Mouse (Mus musculus) embryonic stem cell, embryonic (primary cell): Measurements from ENCODE around the gene Pbx2.
"Not testable (repeated sequence)": the region's sequence is repeated elsewhere in the genome, so short reads cannot be mapped to it uniquely, and the experiment has no call there.

Experiments used
- CTCF ChIA-PET, 4 experiments: fragments of 300-600 bp in 2 of 4; fragments of 350-600 bp in 2 of 4; sonication (Branson Sonifier 250); formaldehyde crosslinking; loops; one replicate each; lab custom pipeline; 2022; ENCODE audit warnings: inconsistent platforms in 2 of 4; lab: Charles Lee
- POLR2A ChIA-PET, 4 experiments: fragments of 300-600 bp in 2 of 4; fragments of 350-600 bp in 2 of 4; sonication (Branson Sonifier 250); formaldehyde crosslinking; loops; one replicate each; lab custom pipeline; 2022; ENCODE audit warnings: antibody characterized with exemption in 4 of 4, inconsistent platforms in 1 of 4; lab: Charles Lee

The Pbx2 gene

DNA sequence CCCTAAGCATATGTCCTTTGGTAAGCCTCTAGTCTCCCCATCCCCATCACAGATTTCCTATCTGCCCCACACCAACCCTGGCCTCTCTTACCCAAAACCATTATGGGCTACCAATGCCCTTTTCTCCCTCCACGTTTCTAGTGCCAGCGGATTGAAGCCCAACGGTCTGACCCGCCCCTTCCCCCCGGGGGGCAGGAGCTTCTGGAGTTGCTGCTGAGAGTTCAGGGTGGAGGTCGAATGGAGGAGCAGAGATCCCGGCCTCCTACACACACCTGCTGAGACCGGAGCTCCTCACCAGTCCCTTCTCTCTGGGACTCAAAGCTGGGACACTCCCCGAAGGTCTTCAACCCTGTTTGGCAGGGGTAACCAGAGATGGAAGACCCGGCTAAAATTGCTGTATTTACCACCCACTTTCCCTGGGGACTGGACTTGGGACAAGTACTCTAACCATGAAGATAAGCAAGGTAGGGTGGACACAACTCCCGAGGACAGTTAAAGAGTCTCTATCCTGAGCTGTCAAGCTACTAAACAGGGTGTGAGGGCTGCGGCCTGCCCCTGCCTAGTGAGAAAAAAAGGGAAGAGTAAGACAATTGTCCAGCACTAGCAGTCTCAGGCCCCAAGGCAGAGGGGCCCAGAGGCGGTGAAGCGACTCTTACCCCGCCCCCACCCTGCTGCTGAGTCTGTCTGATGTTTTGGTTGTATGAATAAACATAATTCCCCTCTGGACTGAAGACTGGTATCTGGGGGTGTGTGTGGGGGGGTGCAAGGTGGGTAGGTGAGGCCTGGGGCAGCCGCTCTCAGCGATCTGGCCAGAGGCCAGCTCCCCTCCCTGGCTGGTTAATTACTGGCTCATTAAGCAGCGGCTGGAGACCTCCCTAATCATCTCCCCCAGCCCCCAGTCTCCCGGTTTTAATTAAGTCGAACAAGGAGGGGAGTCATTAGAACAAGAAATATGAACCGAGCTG, at the start of gene Pbx2:
Pbx2 (plus strand) TSS at position 238 of the 965 bp plus-strand sequence.
- POLR2A ChIA-PET, result interaction anchor here (0.6 to 7.2 kb wide), 24 partner anchors 8 to 1041 kb away, joined by 3 to 102 read pairs (median 4); partner anchors contain the start of genes Agpat1 (in 4 of the 4), Rnf5 (in 4 of the 4), Ager (in 2 of the 4) and Atf6b (in 2 of the 4)

DNA sequence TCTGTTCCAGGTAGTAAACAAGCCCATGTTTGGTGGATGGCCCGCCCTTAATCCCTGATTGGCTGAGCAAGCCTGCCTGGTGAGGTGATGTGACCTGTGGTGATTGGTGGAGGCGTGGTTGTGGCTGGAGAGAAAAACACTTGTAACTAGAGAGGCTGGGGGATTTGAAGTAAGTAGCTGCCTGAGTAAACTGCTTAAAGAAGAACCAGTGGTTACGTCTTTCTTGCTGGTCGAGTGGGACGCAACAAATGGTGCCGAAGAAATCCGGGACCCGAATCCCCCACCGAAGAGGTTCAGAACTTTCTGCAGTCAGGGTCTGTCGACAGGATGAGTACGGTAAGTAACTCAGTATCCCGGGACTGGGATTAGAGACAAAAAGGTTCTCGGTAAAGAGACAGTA, 47.5 kb upstream of the Pbx2 start:
- POLR2A ChIA-PET, result not testable (repeated sequence)

More for the DNA sequence above, at the start of gene Pbx2:
- CTCF ChIA-PET, result interaction anchor here in 2 of 4 experiments (0.6 to 2.2 kb wide), 12 partner anchors 11 to 361 kb away, joined by 3 to 12 read pairs (median 4); partner anchors contain the start of gene Agpat1 (in 1 of the 2)

DNA sequence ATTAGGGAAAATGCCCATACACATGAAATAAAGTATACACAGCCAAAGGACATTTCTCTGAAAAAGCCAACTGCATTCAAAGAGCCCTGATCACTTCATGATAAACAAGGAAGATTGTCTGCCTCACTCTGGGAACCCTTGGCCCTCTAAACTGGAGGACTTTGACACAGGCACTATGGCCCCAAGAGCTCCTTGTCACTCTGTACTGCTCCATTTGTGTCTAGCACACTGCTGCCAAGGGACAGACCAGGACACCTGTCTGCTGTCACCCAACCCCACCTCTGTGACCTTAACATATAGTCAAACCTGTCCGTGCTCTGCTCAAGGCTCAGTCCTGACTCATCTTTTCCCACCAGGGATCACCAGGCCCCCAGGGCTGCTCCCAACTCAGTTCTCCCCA, 44.3 kb upstream of the Pbx2 start:
- POLR2A ChIA-PET, result interaction anchor here in 2 of 4 experiments (1.2 to 1.8 kb wide), 5 partner anchors 9 to 148 kb away, joined by 3 to 4 read pairs (median 3); partner anchors contain the start of gene BC051142 (in 1 of the 2)
- CTCF ChIA-PET, result interaction anchor here in 3 of 4 experiments (0.9 to 1.5 kb wide), 4 partner anchors 9 to 106 kb away, joined by 3 to 5 read pairs (median 4); no protein-coding TSS in a partner anchor

More for the DNA sequence above, 47.5 kb upstream of the Pbx2 start:
- CTCF ChIA-PET, result interaction anchor here in 1 of 4 experiments (1.0 to 1.5 kb wide), 2 partner anchors 12 kb away, joined by 3 read pairs; no protein-coding TSS in a partner anchor

DNA sequence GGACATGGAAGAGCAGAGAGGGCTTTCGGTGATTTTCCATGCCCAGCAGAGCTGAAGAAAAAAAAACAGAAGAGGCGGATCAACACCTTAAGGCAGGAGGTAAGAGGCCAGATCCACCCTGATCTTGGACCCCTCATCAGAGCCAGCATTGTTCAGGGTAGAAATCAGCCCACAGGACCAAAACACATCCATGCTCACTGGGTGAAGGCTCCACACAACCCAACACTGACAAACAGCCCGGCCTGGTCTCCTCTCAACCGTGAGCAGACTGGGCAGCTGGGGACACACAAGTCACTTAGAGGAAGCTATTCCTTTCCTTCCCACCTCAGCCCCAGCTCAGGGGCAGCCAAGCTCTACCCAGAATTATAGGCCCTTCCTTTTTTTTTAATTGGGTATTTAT, 43.5 kb upstream of the Pbx2 start:
- ChIA-PET CTCF (interaction anchor here in 2 of 4 experiments (0.6 to 1.5 kb wide), 2 partner anchors 8 to 26 kb away, joined by 3 to 5 read pairs; no protein-coding TSS in a partner anchor), POLR2A (interaction anchor here in 2 of 4 experiments (0.6 to 1.2 kb wide), 3 partner anchors 8 to 582 kb away, joined by 3 to 4 read pairs (median 3); no protein-coding TSS in a partner anchor)

DNA sequence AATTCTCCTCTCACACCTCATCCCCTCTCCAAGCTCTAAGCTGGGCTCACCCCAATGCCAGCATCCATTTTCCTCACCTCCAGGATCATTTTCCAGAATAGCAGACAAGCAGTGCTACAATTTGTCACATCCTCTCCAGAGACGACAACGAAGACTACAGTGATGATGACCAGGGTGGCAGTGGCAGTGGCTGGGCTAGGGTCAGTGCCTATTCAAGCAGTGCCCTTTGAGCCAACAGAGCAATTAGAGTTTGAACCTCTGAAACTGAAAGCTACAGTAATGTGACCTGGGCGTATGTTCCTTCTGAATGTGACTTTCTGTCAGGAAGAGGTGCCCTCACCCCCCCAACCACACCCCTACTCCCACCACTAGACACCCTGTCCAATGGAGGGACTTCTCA, 41.9 kb upstream of the Pbx2 start:
- ChIA-PET CTCF (no interaction called here), POLR2A (interaction anchor here in 2 of 4 experiments (0.7 to 0.9 kb wide), 2 partner anchors 9 to 19 kb away, joined by 3 read pairs; no protein-coding TSS in a partner anchor)

DNA sequence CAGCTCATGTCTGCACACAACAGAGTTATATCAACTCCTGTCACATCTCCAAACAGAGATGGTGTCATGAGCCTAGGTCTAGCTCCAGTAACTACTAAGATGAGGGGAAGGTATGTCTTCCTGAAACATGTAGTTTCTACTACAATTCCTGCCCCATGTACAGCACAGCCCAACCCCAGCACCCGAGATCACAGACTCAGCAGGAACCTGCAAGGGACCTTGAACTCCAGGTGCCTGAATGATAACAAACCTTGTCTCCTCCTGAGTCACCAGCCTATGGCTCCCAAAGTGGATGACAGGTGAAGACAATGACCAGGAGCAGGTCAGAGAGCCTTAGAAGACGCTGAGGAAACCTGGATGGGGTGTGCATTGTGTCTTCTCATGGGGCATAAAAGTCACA, 41.2 kb upstream of the Pbx2 start:
- POLR2A ChIA-PET, result interaction anchor here in 1 of 4 experiments (0.7 kb wide), 1 partner anchor 300 kb away, joined by 3 read pairs; no protein-coding TSS in a partner anchor
- CTCF ChIA-PET, result no interaction called here

DNA sequence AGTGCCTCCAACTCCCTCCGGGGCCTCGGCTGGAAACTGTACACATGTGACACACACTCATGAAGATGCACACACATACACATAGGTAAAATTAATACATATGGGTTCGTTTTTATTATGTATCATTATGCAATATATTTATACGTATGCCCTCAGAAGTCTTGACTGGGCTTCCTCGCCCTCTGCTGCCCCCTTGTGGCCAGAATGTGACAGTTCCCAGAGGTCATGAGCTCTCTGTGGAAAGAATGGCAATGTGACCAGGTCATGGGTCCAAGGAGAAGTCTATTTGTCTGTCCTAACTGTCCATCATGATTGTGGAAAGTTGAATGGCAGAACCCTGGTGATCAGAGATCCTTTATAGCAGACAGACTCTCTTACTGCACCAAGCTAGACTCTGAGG, 35.6 kb upstream of the Pbx2 start:
- ChIA-PET POLR2A (interaction anchor here in 3 of 4 experiments (0.6 to 1.9 kb wide), 12 partner anchors 9 to 613 kb away, joined by 3 to 7 read pairs (median 3); partner anchors contain the start of gene Notch4 (in 1 of the 3)), CTCF (interaction anchor here (0.5 to 2.9 kb wide), 70 partner anchors 8 to 626 kb away, joined by 3 to 21 read pairs (median 4); partner anchors contain the start of genes Notch4 (in 3 of the 4), BC051142 (in 2 of the 4), Pbx2 (in 2 of the 4) and Agpat1 (in 1 of the 4))

DNA sequence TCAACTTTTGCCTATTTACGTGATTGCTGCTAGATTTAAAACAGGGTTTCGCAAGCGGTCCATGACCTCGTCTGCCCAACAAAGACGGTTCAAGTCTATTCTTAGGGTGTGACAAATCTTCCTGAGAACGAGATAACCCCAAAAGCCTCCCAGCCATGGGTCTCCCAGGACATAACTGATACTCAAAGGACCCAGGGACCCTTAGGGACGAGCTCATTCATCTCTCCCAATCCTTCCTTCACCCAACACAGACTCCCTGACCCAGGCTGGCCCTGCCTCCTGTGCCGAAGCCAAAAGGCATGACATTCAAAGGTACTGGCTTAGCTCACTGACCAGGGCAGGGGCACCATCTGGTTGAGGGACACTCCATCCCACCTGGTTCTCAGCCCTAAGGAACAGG, 34.7 kb upstream of the Pbx2 start:
- POLR2A ChIA-PET, result no interaction called here
- CTCF ChIA-PET, result interaction anchor here (0.5 to 2.8 kb wide), 11 partner anchors 8 to 668 kb away, joined by 3 to 21 read pairs (median 5); partner anchors contain the start of genes BC051142 (in 1 of the 4) and Notch4 (in 1 of the 4)

DNA sequence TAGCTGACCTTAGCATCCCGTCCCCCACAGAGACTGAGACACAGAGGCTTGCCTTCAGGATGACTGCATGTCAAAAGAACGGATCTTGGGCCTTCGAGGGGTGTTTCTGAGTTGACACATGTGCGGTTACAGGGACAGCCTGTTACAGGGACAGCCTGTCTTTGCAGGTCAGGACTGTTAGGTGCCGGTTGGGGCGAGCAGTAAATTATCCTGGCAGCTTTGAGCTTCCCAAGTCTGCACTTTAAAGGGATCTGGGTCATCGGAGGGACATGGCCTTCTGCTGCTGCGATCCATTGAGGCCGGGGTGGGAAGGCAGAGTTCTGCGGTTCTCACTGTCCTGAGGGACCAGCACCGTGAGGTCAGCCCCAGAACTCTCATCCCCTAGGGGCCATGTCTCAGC, 33.7 kb upstream of the Pbx2 start:
- POLR2A ChIA-PET, result interaction anchor here in 1 of 4 experiments (0.6 kb wide), 1 partner anchor 89 kb away, joined by 3 read pairs; the partner anchor contains the start of gene Atf6b
- CTCF ChIA-PET, result no interaction called here

DNA sequence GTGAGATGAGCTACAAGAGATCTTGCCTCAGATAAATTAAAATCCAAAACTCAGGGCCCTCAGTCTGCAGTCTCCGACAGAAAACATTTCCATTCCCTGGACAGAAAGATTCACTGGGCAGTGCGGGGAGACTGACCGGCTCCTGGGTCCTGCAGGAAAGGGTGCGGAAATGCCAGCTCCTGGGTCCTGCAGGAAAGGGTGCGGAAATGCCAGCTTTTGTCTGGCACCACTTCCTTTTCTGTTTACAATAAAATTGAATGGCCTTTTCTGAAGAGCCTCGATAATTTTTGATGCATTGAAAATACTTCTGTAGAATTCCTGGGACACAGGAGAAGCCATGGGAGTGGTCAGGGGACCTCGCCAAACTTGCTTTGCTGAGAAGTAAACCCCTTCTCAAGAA, 31.9 kb upstream of the Pbx2 start:
- POLR2A ChIA-PET, result interaction anchor here in 1 of 4 experiments (0.6 to 1.0 kb wide), 2 partner anchors 10 to 291 kb away, joined by 3 to 6 read pairs; no protein-coding TSS in a partner anchor
- CTCF ChIA-PET, result interaction anchor here (0.5 to 1.5 kb wide), 9 partner anchors 13 to 489 kb away, joined by 3 to 17 read pairs (median 3); partner anchors contain the start of genes Agpat1 (in 1 of the 4) and Rnf5 (in 1 of the 4)

DNA sequence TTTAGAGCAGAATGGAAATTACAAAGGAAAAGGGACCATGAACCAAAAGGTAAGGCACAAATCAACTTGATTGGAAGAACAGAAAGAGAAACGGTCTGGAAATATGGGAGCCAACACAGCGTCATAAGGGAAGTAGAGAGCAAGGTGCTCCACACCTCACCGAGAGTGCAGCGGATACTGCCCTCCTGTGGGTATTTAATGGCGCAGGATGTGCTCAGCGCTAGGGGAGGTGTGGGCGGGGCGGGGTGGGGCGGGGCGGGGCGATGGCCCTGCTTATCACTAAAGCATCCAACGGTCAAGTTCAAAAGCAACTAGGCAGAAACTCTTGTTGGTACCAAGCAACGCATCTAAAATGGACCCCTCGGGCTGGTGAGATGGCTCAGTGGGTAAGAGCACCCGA, 31.2 kb upstream of the Pbx2 start:
- ChIA-PET POLR2A (interaction anchor here in 1 of 4 experiments (0.6 kb wide), 1 partner anchor 135 kb away, joined by 4 read pairs; no protein-coding TSS in a partner anchor), CTCF (interaction anchor here in 3 of 4 experiments (0.6 to 1.0 kb wide), 5 partner anchors 23 to 254 kb away, joined by 3 to 8 read pairs (median 3); partner anchors contain the start of gene H2-Eb1 (in 1 of the 3))

DNA sequence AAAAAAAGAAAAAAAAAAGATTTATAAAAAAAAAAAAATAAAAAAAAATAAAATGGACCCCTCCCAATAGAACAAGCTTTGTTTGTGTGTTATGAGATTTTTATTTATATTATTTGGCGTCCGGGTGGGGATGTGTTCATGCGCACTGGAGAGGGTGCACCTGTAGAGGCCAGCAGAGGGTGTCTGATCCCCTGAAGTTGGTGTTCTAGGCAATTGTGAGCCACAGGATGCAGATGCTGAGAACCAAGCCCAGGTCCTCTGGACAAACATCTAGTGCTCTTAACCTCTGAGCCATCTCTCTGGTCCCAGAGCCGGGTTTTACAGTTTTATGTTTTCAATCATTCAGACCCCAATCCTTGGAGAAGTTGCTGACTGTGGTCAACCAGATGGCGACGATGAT, 30.6 kb upstream of the Pbx2 start:
- CTCF ChIA-PET, result interaction anchor here (0.6 to 0.9 kb wide), 6 partner anchors 121 to 681 kb away, joined by 3 to 9 read pairs (median 7); partner anchors contain the start of gene H2-Eb1 (in 1 of the 4)
- POLR2A ChIA-PET, result interaction anchor here in 2 of 4 experiments (0.6 to 0.7 kb wide), 3 partner anchors 30 to 253 kb away, joined by 3 to 4 read pairs (median 4); partner anchors contain the start of gene Gpsm3 (in 1 of the 2)

DNA sequence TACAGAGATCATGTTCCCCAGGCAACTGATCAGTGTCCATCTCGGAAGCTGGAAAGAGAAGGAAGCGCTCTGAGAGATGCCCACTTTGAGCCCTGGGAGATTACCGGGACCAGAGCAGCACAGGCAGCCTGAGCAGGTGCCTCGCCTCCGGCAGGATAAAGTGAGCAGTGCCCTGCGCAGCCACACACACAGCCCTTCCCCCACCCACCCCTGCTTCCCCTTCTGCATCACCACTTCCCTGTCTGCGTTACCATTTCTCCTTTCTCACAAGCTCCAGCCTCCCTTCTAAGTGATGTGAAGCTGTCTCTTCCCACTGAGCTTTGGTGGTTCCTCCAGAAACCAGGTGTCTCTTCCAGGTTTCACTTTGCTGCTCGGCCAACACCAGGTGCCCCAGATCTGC, 29.9 kb upstream of the Pbx2 start:
- POLR2A ChIA-PET, result interaction anchor here in 2 of 4 experiments (0.6 to 0.7 kb wide), 7 partner anchors 11 to 371 kb away, joined by 3 to 4 read pairs (median 3); partner anchors contain the start of genes Gpsm3 (in 1 of the 2) and Ppt2 (in 1 of the 2)
- CTCF ChIA-PET, result interaction anchor here in 2 of 4 experiments (0.6 to 0.7 kb wide), 7 partner anchors 25 to 680 kb away, joined by 3 to 17 read pairs (median 6); partner anchors contain the start of gene BC051142 (in 1 of the 2)

DNA sequence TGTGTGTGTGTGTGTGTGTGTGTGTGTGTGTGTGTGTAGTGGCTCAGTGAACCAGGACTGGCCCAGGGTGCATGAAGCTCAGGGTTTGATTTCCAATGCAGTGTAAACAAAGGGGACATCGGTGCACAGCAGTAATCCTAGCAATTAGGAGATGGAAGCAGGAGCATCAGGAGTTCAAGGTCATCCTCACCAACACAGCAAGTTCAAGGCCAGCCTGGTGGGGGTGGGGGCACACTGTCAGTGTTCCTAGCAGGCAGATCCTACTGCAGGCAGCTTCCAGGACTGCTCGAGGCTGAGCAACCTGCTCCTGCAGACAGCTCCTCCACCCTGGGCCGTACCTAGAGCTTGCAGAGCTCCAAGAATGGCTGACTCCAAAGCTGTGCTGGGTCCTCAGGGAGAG, 28.5 kb upstream of the Pbx2 start:
- ChIA-PET POLR2A (interaction anchor here in 2 of 4 experiments (0.5 to 1.7 kb wide), 7 partner anchors 9 to 822 kb away, joined by 3 to 7 read pairs (median 4); partner anchors contain the start of gene Pbx2 (in 1 of the 2)), CTCF (interaction anchor here in 2 of 4 experiments (0.6 to 1.2 kb wide), 3 partner anchors 10 to 120 kb away, joined by 3 to 4 read pairs (median 3); no protein-coding TSS in a partner anchor)

DNA sequence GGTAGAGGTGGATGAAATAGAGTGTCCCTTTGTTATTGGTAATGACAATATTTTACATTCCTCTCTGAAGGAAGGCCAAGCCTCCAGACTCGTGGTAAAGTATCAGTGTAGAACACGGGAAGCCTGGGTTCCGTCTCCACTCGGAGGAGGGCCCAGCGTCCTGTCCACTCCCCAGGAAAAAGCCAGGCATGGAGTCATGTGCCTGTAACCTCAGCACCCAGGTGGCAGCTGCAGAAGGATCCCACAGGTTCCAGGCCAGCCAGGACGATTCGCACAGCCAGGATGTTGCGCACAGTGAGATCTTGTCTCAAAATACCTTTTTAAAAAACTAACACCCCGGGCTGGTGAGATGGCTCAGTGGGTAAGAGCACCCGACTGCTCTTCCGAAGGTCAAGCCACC, 27.7 kb upstream of the Pbx2 start:
- ChIA-PET POLR2A (interaction anchor here in 3 of 4 experiments (0.7 to 2.4 kb wide), 9 partner anchors 9 to 442 kb away, joined by 3 to 8 read pairs (median 4); partner anchors contain the start of genes Gpsm3 (in 2 of the 3), Agpat1 (in 1 of the 3), Pbx2 (in 1 of the 3) and Rnf5 (in 1 of the 3)), CTCF (interaction anchor here in 3 of 4 experiments (0.7 to 3.4 kb wide), 10 partner anchors 8 to 242 kb away, joined by 3 to 21 read pairs (median 4); partner anchors contain the start of gene BC051142 (in 1 of the 3))

DNA sequence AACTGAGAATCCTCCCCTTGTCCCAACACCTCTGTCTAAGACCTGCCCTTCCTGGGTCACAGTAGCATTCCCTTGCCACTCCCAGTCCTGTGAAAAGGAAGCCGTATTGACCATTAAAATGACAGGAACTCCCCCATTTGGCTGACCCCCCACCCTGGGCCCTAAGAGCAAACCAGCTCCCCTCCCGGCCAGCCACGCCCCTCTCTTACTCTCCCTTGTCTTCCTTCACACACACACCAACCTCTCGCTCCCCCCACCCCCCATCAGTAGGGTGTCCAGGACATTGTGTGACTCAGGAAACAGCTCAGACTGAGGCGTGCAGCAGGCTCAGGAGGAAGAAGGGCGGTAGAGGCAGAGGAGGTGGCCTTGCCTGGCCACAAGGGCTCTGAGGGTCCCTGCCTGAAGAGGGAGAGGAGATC, 27.1 kb upstream of the Pbx2 start, which contains the start of gene Notch4:
Notch4 (plus strand) TSS at position 266 of the 419 bp plus-strand sequence.
- CTCF ChIA-PET, result interaction anchor here (0.5 to 3.4 kb wide), 16 partner anchors 8 to 603 kb away, joined by 3 to 21 read pairs (median 4); partner anchors contain the start of genes BC051142 (in 1 of the 4) and H2-Aa (in 1 of the 4)

More for the DNA sequence above, 27.1 kb upstream of the Pbx2 start, which contains the start of gene Notch4:
- POLR2A ChIA-PET, result interaction anchor here (0.5 to 2.4 kb wide), 18 partner anchors 8 to 533 kb away, joined by 3 to 10 read pairs (median 4); partner anchors contain the start of genes Gpsm3 (in 2 of the 4), Agpat1 (in 1 of the 4), Pbx2 (in 1 of the 4) and Rnf5 (in 1 of the 4)
